Mouse (Mus musculus): ENCODE measurements around the gene Tpd52l1. TPM values are rescaled to one million over a fixed set of nuclear protein-coding genes. Genes with fewer than 3 reads are reported as not detected.

The Tpd52l1 gene
- total RNA-seq, 2 experiments from 2014 or later: 31.7 to 49.5 TPM

DNA sequence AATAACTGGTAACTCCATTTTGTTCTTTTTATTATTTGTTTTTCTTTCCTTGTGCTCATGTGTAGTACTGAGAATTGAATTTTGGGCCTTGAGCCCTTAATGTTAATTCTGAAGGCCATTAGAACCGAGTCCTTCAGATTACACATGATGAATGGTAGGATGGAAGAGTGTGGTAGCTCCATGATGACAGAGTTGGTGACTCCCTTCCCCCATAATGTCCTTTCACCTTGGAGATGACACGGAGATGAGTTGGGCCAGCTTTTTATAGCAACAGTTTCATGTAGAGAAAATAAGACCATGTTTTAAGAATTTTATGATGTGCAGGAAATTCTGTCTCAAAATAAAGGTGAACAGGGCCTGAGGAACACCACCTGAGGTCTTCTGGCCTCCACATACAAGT is 94.7 kb downstream of the Tpd52l1 start:
- DNase-seq (ENCODE audit: low spot score in 2 of 2): no peak

DNA sequence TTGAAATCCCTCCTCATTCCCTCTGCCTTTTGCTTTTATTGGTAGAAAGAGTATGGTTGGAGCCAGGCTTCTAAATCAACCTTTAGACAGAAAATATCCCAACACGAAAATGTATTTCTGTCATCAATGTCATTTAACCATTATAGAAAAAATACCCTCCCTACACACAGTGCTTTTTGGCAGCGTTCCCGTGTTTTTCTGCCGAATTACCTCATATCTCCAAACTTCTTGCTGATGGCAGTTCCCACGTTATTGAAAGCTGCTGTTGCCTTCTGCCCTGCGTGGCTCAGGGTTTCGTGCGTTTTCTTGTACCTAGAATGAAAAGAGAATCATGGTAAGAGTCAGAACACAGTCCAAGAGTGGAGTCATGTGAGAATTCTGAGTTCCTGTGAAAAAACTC is 99.4 kb downstream of the Tpd52l1 start:
- no peak for DNase-seq (ENCODE audit: low spot score in 2 of 2)

DNA sequence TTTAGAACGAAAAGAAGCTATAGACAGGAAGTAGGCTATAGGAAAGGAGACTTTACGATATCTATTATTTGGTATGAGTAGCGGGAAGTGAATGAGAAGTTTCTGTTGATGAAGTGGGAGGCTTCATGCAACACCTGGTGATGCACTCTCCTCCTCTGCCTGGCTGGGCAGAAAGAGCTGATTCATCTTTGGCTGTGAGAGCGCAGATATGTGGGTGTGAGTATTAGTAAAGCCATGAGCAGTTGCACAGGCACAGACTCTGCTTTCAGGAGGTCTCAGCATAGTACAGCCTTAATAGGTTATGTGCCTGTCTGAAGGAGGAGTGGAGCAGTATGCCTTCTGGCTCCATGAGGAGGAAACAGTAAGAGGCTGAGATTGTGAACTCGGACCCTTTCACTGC is 109.3 kb downstream of the Tpd52l1 start:
- DNase-seq (ENCODE audit: low spot score in 2 of 2): no peak

DNA sequence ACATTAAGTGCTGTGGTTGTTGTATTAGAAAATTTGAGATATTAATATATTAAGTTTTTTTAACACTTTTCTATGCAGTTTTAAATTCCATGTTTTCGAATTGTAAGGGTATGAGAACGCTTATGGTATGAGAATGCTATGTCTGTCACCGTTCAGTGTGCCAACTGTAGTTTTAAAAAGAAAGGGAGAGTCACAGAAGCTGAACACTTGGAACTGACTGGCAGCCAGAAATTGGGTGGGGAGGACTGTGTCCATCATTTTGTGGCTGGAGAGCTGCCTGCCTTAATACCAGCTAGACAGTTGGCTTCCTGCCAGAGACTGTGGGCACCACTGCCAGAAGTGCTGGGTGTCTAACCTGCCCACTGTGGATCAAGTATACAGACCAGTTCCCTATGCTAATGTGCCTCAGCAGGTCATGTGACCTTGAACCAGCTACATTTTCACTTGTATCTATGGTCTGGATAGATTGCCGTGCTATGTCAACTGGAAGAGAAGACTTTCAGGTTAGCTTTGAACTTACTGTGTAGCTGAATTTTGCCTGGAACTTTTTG is 114.5 kb downstream of the Tpd52l1 start:
- peak; percentile 33 to 35 for DNase-seq (ENCODE audit: low spot score in 2 of 2)

GRCm38 (mm10) chr10:31330286-31330962 is 115.3 kb downstream of the Tpd52l1 start:
- DNase-seq (ENCODE audit: low spot score in 2 of 2): no peak

DNA sequence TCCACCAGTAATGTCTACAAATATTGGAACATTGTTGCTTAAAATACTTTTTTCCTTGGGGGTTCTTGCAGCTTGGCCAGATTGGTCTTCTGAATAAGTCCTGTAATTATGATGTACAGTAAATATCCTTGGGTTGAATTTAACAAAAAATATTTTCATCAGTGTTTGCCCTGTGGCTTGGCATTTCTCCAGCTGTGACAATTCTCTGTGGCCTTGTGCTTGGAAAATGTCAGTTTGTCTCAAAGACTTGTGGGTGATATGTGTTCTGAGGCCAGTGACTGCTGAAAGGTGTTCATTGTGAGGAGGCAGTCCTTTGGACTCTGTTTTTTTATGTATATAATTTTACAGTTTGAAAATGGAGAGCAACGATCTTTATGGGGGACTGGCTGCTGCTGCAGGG is 116.3 kb downstream of the Tpd52l1 start:
- peak in 1 of 2 experiments; percentile 65 for DNase-seq (ENCODE audit: low spot score in 2 of 2)

- no peak for DNase-seq (ENCODE audit: low spot score in 2 of 2)
These were observed 127.3 kb downstream of the Tpd52l1 start for GRCm38 (mm10) chr10:31318491-31318890.

- DNase-seq (ENCODE audit: low spot score in 2 of 2): peak; percentile 72
These were observed 132.6 kb downstream of the Tpd52l1 start, which contains the start of gene Hddc2 for GRCm38 (mm10) chr10:31312865-31313848. Gene Hddc2 (plus strand): TSS chr10:31313383.

DNA sequence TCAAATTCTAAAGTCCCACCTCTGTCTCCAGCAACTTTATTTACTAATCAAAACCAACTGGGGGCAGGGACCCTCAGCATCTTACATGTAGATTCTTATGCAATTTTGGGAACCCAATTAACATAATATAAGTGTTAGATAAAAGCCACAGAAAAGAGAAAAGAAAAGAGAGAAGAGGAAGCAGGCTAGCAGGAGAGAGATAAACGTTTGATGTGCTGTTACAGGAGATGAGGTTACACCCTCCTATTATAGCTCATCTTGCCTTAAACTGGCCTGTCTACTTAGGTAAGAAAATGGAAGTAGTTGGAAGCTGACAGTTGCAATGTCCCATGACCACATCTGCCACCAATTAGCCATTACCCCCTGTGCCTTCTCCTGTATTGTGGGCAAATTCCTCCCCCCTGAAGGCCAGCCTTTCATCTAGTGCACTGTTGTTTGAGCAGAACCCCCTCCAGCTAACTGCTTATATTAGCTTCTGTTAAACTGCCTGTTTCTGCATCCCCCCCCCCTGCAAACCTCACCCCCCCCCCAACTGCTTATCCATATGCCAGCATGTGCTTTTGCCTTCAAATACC is 138.6 kb downstream of the Tpd52l1 start:
- no peak for DNase-seq (ENCODE audit: low spot score in 2 of 2)

DNA sequence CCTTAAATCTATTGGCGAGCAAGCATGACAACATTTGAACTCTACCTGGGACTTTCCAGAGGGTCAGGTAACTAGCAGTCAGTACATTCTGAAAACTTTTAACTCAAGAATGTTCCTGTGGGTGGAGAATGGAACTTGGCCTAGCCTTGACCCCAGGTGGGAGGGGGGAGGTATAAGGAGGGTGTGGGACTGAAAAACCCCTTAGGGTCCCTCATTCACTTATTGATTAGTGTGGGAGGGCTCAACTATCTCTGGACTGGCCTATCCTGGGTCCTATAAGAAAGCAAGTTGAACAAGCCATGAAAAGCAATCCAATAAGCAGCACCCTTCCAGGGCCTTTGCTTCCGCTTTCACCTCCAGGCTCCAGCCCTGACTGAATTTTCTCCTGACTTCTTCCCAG is 142.3 kb downstream of the Tpd52l1 start:
- DNase-seq (ENCODE audit: low spot score in 2 of 2): no peak

GRCm38 (mm10) chr10:31300292-31300691 is 145.5 kb downstream of the Tpd52l1 start:
- no peak for DNase-seq (ENCODE audit: low spot score in 2 of 2)

DNA sequence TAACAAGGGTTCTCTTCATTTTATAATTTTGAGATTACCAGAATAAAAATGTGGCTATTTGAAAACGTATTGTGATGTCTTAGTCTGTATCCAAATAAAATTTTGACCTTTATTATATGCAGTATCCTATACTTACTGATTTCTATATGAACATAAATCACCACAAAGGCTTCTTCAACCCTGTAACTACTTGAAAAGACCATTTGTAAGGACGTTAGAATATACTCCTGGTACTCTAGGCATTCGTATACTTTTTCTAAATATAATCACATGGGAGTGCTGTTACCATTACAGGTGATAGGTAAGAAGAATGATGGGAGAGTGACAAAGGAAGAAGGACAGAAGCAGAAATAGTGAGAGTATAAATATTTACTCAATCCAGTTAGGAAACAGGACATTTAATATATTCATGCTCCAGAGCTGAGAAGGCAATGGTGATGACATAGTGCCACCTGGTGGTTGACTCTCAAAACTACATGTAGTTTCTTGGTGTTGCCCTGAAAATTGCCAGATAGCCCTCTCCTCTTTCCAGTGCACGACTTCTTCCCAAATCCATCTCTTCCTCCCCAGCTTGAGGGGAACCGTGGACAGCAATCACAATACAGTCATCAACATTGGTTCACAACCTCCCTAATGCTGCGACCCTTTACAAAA is 146.7 kb downstream of the Tpd52l1 start:
- peak; percentile 44 to 48 for DNase-seq (ENCODE audit: low spot score in 2 of 2)

GRCm38 (mm10) chr10:31298263-31298662 is 147.5 kb downstream of the Tpd52l1 start:
- no peak for DNase-seq (ENCODE audit: low spot score in 2 of 2)

- no peak for DNase-seq (ENCODE audit: low spot score in 2 of 2)
These were observed 148.7 kb downstream of the Tpd52l1 start for GRCm38 (mm10) chr10:31297106-31297505.

DNA sequence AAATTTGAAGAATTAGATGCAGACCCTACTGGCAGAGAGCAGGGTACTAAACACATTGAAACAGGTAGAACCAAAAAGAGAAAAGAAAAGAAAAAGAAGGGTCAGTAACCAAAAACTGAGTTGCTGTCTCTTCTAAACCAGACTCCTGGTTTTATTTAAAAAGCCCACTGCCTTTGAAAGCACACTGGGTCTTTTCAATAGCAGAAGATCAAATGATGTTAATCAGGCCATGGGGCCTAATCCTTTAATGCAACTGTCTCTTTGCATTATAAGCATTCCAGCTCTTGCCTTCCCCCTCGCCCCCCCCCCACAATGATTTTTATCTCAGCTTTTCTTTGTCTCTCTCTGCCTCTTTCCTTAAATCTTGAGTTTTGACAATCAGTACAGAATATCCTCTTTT is 149.3 kb downstream of the Tpd52l1 start:
- DNase-seq (ENCODE audit: low spot score in 2 of 2): no peak

GRCm38 (mm10) chr10:31295705-31296104 is 150.1 kb downstream of the Tpd52l1 start:
- DNase-seq (ENCODE audit: low spot score in 2 of 2): no peak

DNA sequence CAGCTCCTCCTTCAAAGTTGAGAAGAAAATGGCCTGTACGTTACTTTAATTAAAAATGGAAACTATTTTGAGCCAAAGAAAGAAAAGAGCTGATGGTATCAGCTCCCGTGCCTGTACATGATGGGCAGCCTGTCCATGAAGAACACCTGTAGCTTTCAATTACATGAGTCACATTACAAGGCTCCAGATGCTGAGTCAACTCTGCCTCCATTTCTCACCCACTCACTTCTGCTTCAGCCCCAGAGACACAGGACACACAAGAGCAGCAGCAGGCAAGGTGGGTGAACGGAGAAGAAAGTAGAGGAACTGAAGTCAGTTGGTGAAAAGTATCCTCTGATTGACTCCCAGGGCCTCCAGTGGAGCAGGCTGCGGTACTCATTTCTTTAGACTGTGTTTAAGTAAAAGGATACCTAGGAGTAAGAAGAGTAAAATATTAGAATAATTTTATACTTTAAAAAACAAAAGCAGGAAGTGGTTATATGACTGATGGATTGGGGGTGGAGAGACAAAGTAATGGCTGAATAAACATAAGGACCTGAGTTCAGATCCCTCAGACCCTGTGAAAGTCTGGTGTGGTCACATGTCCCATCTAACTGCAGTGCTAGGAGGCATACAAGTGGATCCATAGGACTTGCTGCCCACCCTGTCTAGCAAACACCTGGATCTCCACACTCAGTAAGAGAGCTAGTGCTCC is 156.9 kb downstream of the Tpd52l1 start:
- no peak for DNase-seq (ENCODE audit: low spot score in 2 of 2)

- no peak for DNase-seq (ENCODE audit: low spot score in 2 of 2)
These were observed 158.0 kb downstream of the Tpd52l1 start for GRCm38 (mm10) chr10:31287787-31288186.
